Mouse (Mus musculus) embryonic facial prominence, embryonic 13.5 days (tissue): ENCODE measurements around the gene Hydin. TPM values are rescaled to one million over a fixed set of nuclear protein-coding genes. Genes with fewer than 3 reads are reported as not detected.
"Not testable (repeated sequence)": the region's sequence is repeated elsewhere in the genome, so short reads cannot be mapped to it uniquely, and the experiment has no call there.

Experiments
- ATAC-seq: fragments of 200-750 bp; cut with Nextera tagmentation; 2 replicates; pipeline ENCODE4 v1.8.0; 2017; ENCODE audit warnings: low read depth; ENCODE audit not compliant: insufficient number of reproducible peaks, insufficient read depth, low FRiP score, low TSS enrichment
- H3K27ac ChIP-seq: fragments of 300-500 bp; sonication (generic); 2 replicates; pipeline ENCODE4 v1.5.1; 2015; ENCODE audit warnings: moderate library complexity, mild to moderate bottlenecking, inconsistent platforms
- H3K27me3 ChIP-seq: fragments of 300-500 bp; sonication (generic); 2 replicates; pipeline ENCODE4 v1.6.1; 2015; ENCODE audit warnings: mild to moderate bottlenecking, inconsistent platforms
- H3K36me3 ChIP-seq: fragments of 300-500 bp; sonication (generic); 2 replicates; pipeline ENCODE4 v1.6.1; 2015; ENCODE audit warnings: mild to moderate bottlenecking, inconsistent platforms
- H3K4me1 ChIP-seq: fragments of 300-500 bp; sonication (generic); 2 replicates; pipeline ENCODE4 v1.6.1; 2015; ENCODE audit warnings: inconsistent platforms
- H3K4me2 ChIP-seq: fragments of 300-500 bp; sonication (generic); 2 replicates; pipeline ENCODE4 v1.6.1; 2015; ENCODE audit warnings: moderate library complexity, mild to moderate bottlenecking, inconsistent platforms
- H3K4me3 ChIP-seq: fragments of 300-500 bp; sonication (generic); 2 replicates; pipeline ENCODE4 v1.5.1; 2015; ENCODE audit warnings: mild to moderate bottlenecking, inconsistent platforms
- H3K9ac ChIP-seq: fragments of 300-500 bp; sonication (generic); 2 replicates; pipeline ENCODE4 v1.6.1; 2015; ENCODE audit warnings: mild to moderate bottlenecking, inconsistent platforms
- H3K9me3 ChIP-seq: fragments of 300-500 bp; sonication (generic); 2 replicates; pipeline ENCODE4 v1.6.1; 2016; ENCODE audit warnings: inconsistent platforms
- WGBS: fragments of 180-500 bp; shearing (Covaris S2); methylation state at CpG from one replicate; pipeline ENCODE4 v1.1.7; 2015; ENCODE audit warnings: mixed read lengths; 5-methylcytosine and 5-hydroxymethylcytosine counted together
- polyA plus RNA-seq: library from polyadenylated mRNA; unstranded; fragments of >200 nt; fragmentation: Nextera tagmentation; extraction: Ambion mirVana; gene quantifications from 2 replicates; pipeline ENCODE4 v1.2.1, GENCODE M21; 2015

Gene Hydin
- polyA plus RNA-seq, 1 experiment from 2014 or later: 0.08 TPM

DNA sequence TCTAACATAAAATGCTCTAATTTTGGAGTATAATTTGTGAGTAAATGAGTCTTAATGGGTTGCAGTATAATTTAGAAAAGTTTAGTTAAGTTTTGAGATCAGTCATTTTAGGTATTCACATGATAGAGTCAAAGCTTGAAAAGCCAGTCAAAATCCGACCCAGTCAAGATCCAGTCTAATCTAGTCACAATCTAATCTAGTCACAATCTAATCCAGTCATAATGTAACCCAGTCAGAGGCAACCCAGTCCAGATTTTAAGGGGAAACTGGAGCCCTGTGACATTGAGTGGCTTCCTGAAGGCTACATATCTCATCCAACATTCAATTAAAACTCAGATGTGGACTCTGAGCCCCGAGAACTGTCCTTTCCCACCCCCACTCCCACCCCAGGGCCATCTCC, 72.7 kb downstream of the Hydin start:
- Histone ChIP-seq H3K36me3 (no peaks in the 10 kb centered on the region), H3K27me3 (no peaks in the 10 kb centered on the region), H3K4me2 (no peak overlapping the region), H3K4me1 (no peaks in the 10 kb centered on the region), H3K27ac (no peak overlapping the region), H3K9me3 (no peaks in the 10 kb centered on the region), H3K9ac (no peak overlapping the region), H3K4me3 (no peak overlapping the region)
- WGBS: 55% methylated on average over 2 of the region's 2 CpGs
- ATAC-seq: no peak

DNA sequence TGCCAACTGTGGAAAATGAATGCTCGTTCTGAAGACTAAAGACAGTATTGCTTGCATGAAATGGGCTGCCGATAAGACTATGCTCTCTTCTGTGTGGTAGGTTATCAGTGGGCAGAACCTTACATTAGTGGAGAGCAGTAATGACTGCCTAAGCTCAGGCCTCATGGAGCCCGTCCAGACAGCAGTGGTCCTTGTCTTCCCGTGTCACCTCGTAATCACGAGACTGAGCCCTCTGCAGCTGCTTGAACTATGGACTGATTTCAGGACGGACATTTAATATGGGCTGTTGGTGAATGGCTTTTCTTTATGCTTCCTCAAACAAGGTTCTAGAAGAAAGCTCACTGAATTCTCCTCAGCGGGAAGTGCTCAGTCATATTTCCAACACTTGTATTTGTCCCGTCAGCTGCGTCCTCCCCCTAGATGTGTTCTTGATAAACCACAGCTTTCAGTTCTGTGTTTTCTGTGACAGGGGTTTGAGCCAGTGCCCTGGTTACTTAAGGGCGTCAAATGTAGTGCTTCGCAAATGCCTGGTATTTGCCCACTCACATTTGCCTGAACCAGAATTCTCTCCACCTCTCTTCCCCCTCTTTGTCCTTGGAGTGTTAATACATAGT, 73.4 kb downstream of the Hydin start:
- Histone ChIP-seq H3K27ac (no peak overlapping the region), H3K36me3 (no peaks in the 10 kb centered on the region), H3K9ac (no peak overlapping the region), H3K4me3 (no peak overlapping the region), H3K9me3 (no peaks in the 10 kb centered on the region), H3K27me3 (no peaks in the 10 kb centered on the region), H3K4me1 (no peaks in the 10 kb centered on the region), H3K4me2 (no peak overlapping the region)
- ATAC-seq: no peak
- WGBS: 82% methylated on average over 12 of the region's 12 CpGs

DNA sequence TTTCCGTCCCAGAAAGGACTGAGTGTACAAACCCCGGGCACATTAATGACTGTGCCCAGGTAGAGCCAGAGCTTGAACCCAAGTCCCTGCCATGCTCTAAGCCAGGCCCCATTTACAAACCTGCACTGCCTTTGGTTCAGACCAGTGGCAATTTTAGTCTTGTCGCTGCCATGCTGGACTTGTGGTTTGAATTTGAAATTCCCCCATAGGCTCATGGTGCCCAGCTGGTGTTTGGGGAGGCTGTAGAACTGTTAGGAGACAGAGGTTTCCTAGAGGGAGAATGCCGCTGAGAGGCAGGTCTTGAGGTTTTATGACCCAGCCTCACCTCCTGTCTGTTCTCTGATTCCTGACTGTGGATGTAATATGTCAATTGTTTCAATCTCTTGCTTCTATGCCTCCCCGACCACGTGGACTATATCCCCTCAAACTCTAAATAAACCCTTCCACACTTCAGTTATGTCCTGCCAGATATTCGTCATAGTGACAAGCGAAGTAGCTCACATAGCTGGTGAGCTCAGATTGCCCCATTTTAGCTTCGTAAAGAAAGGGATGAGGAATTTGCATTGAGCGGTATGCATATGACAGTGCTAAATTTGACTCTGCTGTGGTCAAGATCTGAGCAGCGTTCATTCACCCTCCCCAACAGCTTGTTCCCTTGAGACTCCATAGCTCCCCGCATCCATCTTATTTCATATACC, 79.1 kb downstream of the Hydin start:
- H3K27ac ChIP-seq: no peak overlapping the region
- no peak overlapping the region for H3K4me2 ChIP-seq
- H3K36me3 ChIP-seq: no peaks in the 10 kb centered on the region
- no peaks in the 10 kb centered on the region for H3K27me3 ChIP-seq
- WGBS: 84% methylated on average over 12 of the region's 12 CpGs
- ATAC-seq: no peak
- no peaks in the 10 kb centered on the region for H3K4me1 ChIP-seq
- no peak overlapping the region for H3K9ac ChIP-seq
- H3K9me3 ChIP-seq: no peaks in the 10 kb centered on the region
- H3K4me3 ChIP-seq: no peak overlapping the region

DNA sequence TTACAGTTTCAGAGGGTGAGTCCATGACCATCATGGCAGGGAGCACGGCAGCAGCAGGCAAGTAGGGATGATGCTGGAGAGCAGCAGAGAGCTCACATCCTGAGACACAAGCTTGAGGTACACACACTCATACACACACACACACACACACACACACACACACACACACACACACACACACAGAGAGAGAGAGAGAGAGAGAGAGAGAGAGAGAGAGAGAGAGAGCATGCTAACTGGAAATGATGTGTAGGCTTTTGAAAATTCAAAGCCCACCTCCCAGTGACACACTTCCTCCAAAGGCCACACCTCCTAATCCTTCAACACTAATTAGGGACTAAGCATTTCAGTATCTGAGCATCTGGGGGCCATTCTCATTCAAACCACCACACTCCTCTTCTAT, 80.1 kb downstream of the Hydin start:
- H3K9me3 ChIP-seq: no peaks in the 10 kb centered on the region
- no peak for ATAC-seq
- H3K4me1 ChIP-seq: no peaks in the 10 kb centered on the region
- no peaks in the 10 kb centered on the region for H3K27me3 ChIP-seq
- no peak overlapping the region for H3K9ac ChIP-seq
- H3K27ac ChIP-seq: no peak overlapping the region
- WGBS: 88% methylated on average over 1 of the region's 1 CpGs
- no peaks in the 10 kb centered on the region for H3K36me3 ChIP-seq
- H3K4me3 ChIP-seq: no peak overlapping the region
- no peak overlapping the region for H3K4me2 ChIP-seq

DNA sequence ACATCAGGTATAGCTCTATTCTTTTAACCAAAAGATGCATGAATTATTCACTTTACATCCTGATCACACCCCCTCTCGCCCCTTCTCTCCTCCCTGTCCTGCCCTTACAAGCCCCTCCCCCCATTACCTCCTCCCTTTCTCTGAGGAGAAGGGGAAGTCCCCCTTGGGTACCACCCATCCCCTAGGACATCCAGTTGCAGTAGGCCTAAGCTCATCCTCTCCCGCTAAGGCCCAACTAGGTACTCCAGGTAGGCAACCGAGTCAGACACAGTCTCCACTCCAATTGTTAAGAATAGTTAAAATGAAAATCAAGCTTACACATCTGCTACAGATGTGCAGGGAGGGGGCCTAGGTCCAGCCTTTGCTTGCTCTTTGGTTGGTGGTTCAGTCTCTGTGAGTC, 83.9 kb downstream of the Hydin start:
- no peaks in the 10 kb centered on the region for H3K9me3 ChIP-seq
- no peak for ATAC-seq

DNA sequence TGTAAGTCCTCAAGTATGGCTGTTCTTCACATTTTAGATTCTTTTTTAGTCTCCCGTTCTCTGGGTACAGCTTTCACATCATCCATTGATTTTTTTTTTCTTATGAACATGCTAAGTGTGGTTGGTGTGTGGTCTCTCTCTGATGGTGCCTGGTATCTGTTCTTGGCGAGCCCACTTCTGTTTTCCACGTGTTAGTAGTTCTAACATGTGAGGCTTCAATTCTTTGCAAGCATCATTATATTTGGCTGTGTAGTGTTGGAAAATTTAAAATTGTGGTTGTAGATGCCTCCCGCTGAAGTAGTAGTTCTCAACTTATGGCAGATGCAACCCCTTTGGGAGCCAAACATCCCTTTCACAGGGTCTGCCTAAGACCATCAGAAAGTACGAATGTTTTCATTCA, 85.1 kb downstream of the Hydin start:
- Histone ChIP-seq H3K4me1 (no peaks in the 10 kb centered on the region), H3K4me2 (no peak overlapping the region), H3K4me3 (no peak overlapping the region), H3K36me3 (no peaks in the 10 kb centered on the region), H3K27me3 (no peaks in the 10 kb centered on the region), H3K9me3 (no peaks in the 10 kb centered on the region), H3K9ac (no peak overlapping the region), H3K27ac (no peak overlapping the region)
- no peak for ATAC-seq
- 76% methylated on average over 5 of the region's 5 CpGs for WGBS

More for the DNA sequence above, 83.9 kb downstream of the Hydin start:
- Histone ChIP-seq H3K9ac (no peak overlapping the region), H3K4me2 (no peak overlapping the region), H3K4me3 (no peak overlapping the region), H3K4me1 (no peaks in the 10 kb centered on the region), H3K36me3 (no peaks in the 10 kb centered on the region), H3K27ac (no peak overlapping the region), H3K27me3 (no peaks in the 10 kb centered on the region)
- WGBS: 73% methylated on average over 3 of the region's 3 CpGs

DNA sequence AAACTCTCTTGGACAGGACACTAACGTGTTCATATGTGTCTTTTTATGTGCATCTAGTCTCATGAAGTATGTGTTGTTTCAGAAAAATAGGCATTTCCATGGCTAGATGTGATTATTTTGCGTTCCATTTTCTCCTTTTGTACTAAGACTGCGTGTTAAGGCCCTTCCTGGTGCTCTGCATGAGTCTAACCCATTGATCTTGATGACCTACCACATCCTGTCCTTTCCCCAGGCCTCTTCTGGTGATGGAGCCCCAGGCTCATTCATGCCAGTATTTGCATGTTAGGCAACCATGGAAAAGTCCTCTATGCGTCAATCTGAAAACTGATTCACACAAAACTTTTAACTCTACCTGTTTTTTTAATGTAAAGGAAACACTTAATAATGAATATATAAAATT, 96.2 kb downstream of the Hydin start:
- Histone ChIP-seq H3K36me3 (no peaks in the 10 kb centered on the region), H3K27ac (no peak overlapping the region), H3K4me2 (no peak overlapping the region), H3K4me3 (no peak overlapping the region), H3K27me3 (no peaks in the 10 kb centered on the region), H3K4me1 (no peaks in the 10 kb centered on the region), H3K9me3 (0 out of 2 replicates have a peak, but pooled peaks cover 4% of the 10 kb centered on the region), H3K9ac (no peak overlapping the region)
- 79% methylated on average over 4 of the region's 4 CpGs for WGBS
- ATAC-seq: no peak

DNA sequence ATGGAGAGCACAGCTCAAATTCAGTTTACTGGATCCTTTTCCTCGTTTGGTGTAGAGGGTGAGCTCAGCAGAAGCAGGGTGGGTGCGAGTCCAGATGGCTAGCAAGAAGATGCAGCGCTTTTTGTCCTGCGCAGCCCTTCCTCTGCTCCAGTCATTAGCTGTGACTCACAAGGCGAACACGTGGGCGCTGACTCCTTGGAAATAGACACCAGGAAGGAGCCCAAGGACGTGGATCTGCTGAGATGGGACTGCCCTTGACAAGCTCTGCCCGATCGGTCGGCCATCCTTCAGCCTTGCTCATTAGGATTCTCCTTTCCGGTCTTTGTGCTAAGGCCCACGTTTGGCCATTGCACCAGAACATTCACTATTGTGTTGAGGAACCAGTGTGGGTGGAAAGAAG, 106.1 kb downstream of the Hydin start:
- Histone ChIP-seq H3K27me3 (no peaks in the 10 kb centered on the region), H3K9me3 (no peaks in the 10 kb centered on the region), H3K9ac (no peak overlapping the region), H3K4me3 (no peak overlapping the region), H3K36me3 (no peaks in the 10 kb centered on the region), H3K4me1 (no peaks in the 10 kb centered on the region), H3K4me2 (no peak overlapping the region), H3K27ac (no peak overlapping the region)
- 82% methylated on average over 13 of the region's 13 CpGs for WGBS
- ATAC-seq: no peak

DNA sequence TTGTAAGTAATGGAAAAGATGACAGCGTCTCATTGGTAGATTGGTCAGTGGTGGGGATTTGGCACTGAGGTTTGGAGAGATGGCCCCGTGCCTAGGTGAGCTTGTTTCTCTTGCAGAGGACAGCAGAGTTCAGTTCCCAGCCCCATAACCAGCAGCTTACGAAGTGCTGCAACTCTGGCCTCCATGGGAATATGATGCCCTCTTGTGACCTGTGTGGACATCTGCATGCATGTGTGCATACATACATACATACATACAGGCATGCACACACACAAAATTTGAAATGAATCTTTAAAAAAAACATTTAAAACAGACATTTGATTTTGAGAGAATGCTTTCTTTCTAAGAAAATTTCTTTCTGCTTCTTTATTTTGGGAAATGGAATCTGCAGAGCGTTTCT, 106.9 kb downstream of the Hydin start:
- no peaks in the 10 kb centered on the region for H3K9me3 ChIP-seq
- ATAC-seq: no peak
- H3K4me3 ChIP-seq: no peak overlapping the region
- H3K27me3 ChIP-seq: no peaks in the 10 kb centered on the region
- H3K4me2 ChIP-seq: no peak overlapping the region
- H3K9ac ChIP-seq: no peak overlapping the region
- whole genome bisulfite sequencing: 84% methylated on average over 4 of the region's 4 CpGs
- H3K36me3 ChIP-seq: no peaks in the 10 kb centered on the region
- no peak overlapping the region for H3K27ac ChIP-seq
- no peaks in the 10 kb centered on the region for H3K4me1 ChIP-seq

DNA sequence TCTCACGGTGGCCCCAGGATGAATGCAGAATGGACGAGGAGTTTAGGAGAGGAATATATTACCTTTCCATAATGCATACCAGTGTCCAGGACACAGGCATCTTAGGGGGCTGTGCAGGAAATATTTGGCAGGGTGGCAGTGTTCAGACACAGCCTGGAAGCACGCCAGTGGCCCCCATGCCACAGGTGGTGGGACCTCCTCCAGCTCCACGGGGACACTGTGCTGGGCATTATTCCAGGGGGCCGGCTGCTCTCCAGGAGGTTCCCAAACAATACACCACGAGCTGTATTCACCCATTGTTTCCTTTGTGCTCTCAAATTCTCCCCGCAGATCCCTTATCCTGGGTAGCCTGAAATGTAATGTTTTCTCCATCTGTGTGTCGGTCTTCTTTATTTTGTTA, 116.0 kb downstream of the Hydin start:
- Histone ChIP-seq H3K27ac (no peak overlapping the region), H3K4me3 (no peak overlapping the region), H3K9me3 (no peaks in the 10 kb centered on the region), H3K27me3 (no peaks in the 10 kb centered on the region), H3K9ac (no peak overlapping the region), H3K36me3 (no peaks in the 10 kb centered on the region), H3K4me1 (0 out of 2 replicates have a peak, but pooled peaks cover 4% of the 10 kb centered on the region), H3K4me2 (no peak overlapping the region)
- WGBS: 47% methylated on average over 8 of the region's 8 CpGs
- ATAC-seq: no peak

DNA sequence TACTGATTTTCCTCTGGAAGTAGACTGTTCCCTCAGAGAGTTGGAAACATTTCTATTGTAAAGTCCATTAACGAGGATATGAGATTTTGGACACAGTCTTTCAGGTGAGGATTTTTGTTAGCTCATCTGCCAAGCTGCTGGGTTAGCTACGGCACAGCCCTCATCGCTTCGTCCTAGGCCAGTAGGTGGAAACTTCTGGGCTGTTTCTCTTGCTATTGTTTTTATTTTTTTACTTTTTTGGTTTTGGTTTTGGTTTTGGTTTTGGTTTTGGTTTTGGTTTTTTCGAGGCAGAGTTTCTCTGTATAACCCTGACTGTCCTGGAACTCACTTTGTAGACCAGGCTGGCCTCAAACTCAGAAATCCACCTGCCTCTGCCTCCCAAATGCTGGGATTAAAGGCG, 117.9 kb downstream of the Hydin start:
- not testable (repeated sequence) for H3K36me3 ChIP-seq, H3K4me1 ChIP-seq, ATAC-seq, H3K27ac ChIP-seq, H3K27me3 ChIP-seq, H3K4me3 ChIP-seq, H3K4me2 ChIP-seq, H3K9me3 ChIP-seq, H3K9ac ChIP-seq
- 83% methylated on average over 6 of the region's 6 CpGs for WGBS

DNA sequence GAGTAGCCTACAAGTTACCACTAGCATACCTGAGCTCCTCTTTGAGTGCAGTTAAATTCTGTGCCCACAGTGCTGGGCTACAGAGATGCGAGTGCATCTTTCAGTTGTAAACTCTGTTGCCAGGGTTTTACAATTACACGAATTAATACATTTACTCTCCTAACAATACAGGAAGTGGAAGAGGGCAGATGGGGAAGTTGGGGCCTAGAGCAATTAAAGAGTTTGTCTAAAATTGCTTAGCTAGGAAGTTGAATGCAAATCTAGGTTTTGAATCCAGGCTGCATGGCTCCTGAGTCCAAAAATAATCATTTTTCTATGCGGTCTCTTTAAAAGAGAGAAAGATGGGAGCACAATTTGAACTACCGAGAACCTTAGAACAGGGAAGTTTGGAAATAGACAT, 128.9 kb downstream of the Hydin start:
- Histone ChIP-seq H3K36me3 (no peaks in the 10 kb centered on the region), H3K27me3 (no peaks in the 10 kb centered on the region), H3K9ac (no peak overlapping the region), H3K27ac (no peak overlapping the region), H3K4me2 (no peak overlapping the region), H3K9me3 (no peaks in the 10 kb centered on the region), H3K4me1 (no peaks in the 10 kb centered on the region), H3K4me3 (no peak overlapping the region)
- no peak for ATAC-seq
- 86% methylated on average over 4 of the region's 4 CpGs for WGBS
